Mouse (Mus musculus) CH12.LX (cell line): ENCODE results near the gene Stat1. TPM values are rescaled to one million over a fixed set of nuclear protein-coding genes. Genes with fewer than 3 reads are reported as not detected.
A peak's percentile ranks its signal among the peaks of the same experiment; 100 is the strongest.

ENCODE experiments used
- DNase-seq: peaks from one replicate; pipeline ENCODE4 v3.0.0-alpha.2; 2013; ENCODE audit errors: extremely low read depth
- H3K27ac ChIP-seq: 2 replicates; pipeline ENCODE4 v1.5.1; 2012; ENCODE audit warnings: low read depth, mild to moderate bottlenecking, control low read depth, moderate library complexity; ENCODE audit not compliant: insufficient read depth
- H3K27me3 ChIP-seq: replicated peaks from 2 replicates; pipeline ENCODE3; 2012; ENCODE audit warnings: inconsistent platforms
- H3K36me3 ChIP-seq, 2 experiments: replicated peaks in 1 of 2; 2 replicates each; pipeline versions ENCODE3 to v1.6.1; 2012; ENCODE audit warnings: inconsistent platforms in 1 of 2, low read length in 1 of 2, mild to moderate bottlenecking in 1 of 2, mixed read lengths in 1 of 2, moderate library complexity in 1 of 2; ENCODE audit not compliant: control insufficient read depth in 1 of 2, insufficient read depth in 1 of 2
- H3K4me1 ChIP-seq, 2 experiments: 2 replicates each; pipeline ENCODE4 v1.6.1; 2012; ENCODE audit warnings: inconsistent platforms in 1 of 2, moderate library complexity in 1 of 2; ENCODE audit not compliant: insufficient read depth in 2 of 2, control insufficient read depth in 1 of 2
- H3K4me2 ChIP-seq: 2 replicates; pipeline ENCODE4 v1.6.1; 2012; ENCODE audit warnings: low read depth, mild to moderate bottlenecking, control low read depth; ENCODE audit not compliant: poor library complexity, insufficient read depth, severe bottlenecking
- H3K4me3 ChIP-seq, 3 experiments: fragments of 150-350 bp in 1 of 3; sonication (generic) in 1 of 3; replicated peaks in 1 of 3; 2 replicates each; pipeline versions ENCODE3 to v1.5.1; 2011 to 2012; ENCODE audit warnings: low read depth in 2 of 3, low read length in 2 of 3, mild to moderate bottlenecking in 2 of 3, moderate library complexity in 2 of 3, control low read depth in 1 of 3, improper control_type of control experiment in 1 of 3, inconsistent platforms in 1 of 3, mixed read lengths in 1 of 3; ENCODE audit not compliant: poor library complexity in 1 of 3
- H3K79me2 ChIP-seq: replicated peaks from 2 replicates; pipeline ENCODE4 v1.6.1; 2012; ENCODE audit warnings: mild to moderate bottlenecking, moderate library complexity; ENCODE audit not compliant: control insufficient read depth, poor library complexity, insufficient read depth, severe bottlenecking; ENCODE audit errors: extremely low read depth
- H3K9ac ChIP-seq: 2 replicates; pipeline ENCODE4 v1.6.1; 2012; ENCODE audit warnings: low read depth, mild to moderate bottlenecking, control low read depth, moderate library complexity; ENCODE audit not compliant: insufficient read depth
- H3K9me3 ChIP-seq: replicated peaks from 2 replicates; pipeline ENCODE3; 2012; ENCODE audit warnings: low read length, inconsistent platforms, mixed read lengths
- CHD2 ChIP-seq: IDR thresholded peaks from 2 replicates; pipeline ENCODE4 v1.6.1; 2011; ENCODE audit warnings: low read length, improper control_type of control experiment
- CTCF ChIP-seq, 2 experiments: IDR thresholded peaks in 1 of 2; conservative IDR thresholded peaks in 1 of 2; 2 replicates each; pipeline ENCODE4 v1.5.1; 2011 to 2012; ENCODE audit warnings: low read depth in 2 of 2, low read length in 2 of 2, improper control_type of control experiment in 1 of 2, inconsistent platforms in 1 of 2, mild to moderate bottlenecking in 1 of 2, moderate library complexity in 1 of 2
- EP300 ChIP-seq: IDR thresholded peaks from 2 replicates; pipeline ENCODE4 v1.6.1; 2011; ENCODE audit warnings: low read length, improper control_type of control experiment
- GABPA ChIP-seq: IDR thresholded peaks from 2 replicates; pipeline ENCODE4 v1.6.1; 2012; ENCODE audit warnings: low read depth, low read length, improper control_type of control experiment, inconsistent platforms; ENCODE audit not compliant: insufficient replicate concordance
- HCFC1 ChIP-seq: IDR thresholded peaks from 2 replicates; pipeline ENCODE4 v1.6.1; 2012; ENCODE audit warnings: low read depth, mild to moderate bottlenecking, inconsistent platforms, low read length, improper control_type of control experiment
- IRF4 ChIP-seq: IDR thresholded peaks from 2 replicates; pipeline ENCODE4 v1.6.1; 2014; ENCODE audit warnings: low read depth, mild to moderate bottlenecking, inconsistent platforms, low read length, improper control_type of control experiment
- JUND ChIP-seq: conservative IDR thresholded peaks from 2 replicates; pipeline ENCODE4 v1.6.1; 2011; ENCODE audit warnings: low read depth, low read length, improper control_type of control experiment
- MAZ ChIP-seq: IDR thresholded peaks from 2 replicates; pipeline ENCODE4 v1.6.1; 2012; ENCODE audit warnings: low read depth, mild to moderate bottlenecking, inconsistent platforms, low read length, improper control_type of control experiment, moderate library complexity
- MXI1 ChIP-seq: IDR thresholded peaks from 2 replicates; pipeline ENCODE4 v1.6.1; 2011; ENCODE audit warnings: mild to moderate bottlenecking, low read depth, low read length, improper control_type of control experiment
- MYC ChIP-seq: IDR thresholded peaks from 2 replicates; pipeline ENCODE4 v1.6.1; 2011; ENCODE audit warnings: low read depth, mild to moderate bottlenecking, improper control_type of control experiment, low read length
- NELFE ChIP-seq: IDR thresholded peaks from 2 replicates; pipeline ENCODE4 v1.6.1; 2011; ENCODE audit warnings: low read depth, low read length, improper control_type of control experiment
- NRF1 ChIP-seq: IDR thresholded peaks from 2 replicates; pipeline ENCODE4 v1.6.1; 2014; ENCODE audit warnings: low read depth, mild to moderate bottlenecking, inconsistent platforms, low read length, improper control_type of control experiment, moderate library complexity
- POLR2A ChIP-seq: IDR thresholded peaks from 2 replicates; pipeline ENCODE4 v1.6.1; 2011; ENCODE audit warnings: low read depth, mild to moderate bottlenecking, improper control_type of control experiment, low read length
- SIN3A ChIP-seq: IDR thresholded peaks from 2 replicates; pipeline ENCODE4 v1.6.1; 2012; ENCODE audit warnings: low read length, improper control_type of control experiment, inconsistent platforms
- USF1 ChIP-seq: IDR thresholded peaks from 2 replicates; pipeline ENCODE4 v1.6.1; 2014; ENCODE audit warnings: low read depth, mild to moderate bottlenecking, inconsistent platforms, low read length, improper control_type of control experiment
- ZMIZ1 ChIP-seq: IDR thresholded peaks from 2 replicates; pipeline ENCODE4 v1.6.1; 2012; ENCODE audit warnings: low read depth, mild to moderate bottlenecking, inconsistent platforms, low read length, improper control_type of control experiment
- ZNF384 ChIP-seq: IDR thresholded peaks from 2 replicates; pipeline ENCODE4 v1.6.1; 2012; ENCODE audit warnings: low read depth, low read length, improper control_type of control experiment, inconsistent platforms
- dilution Hi-C: fragments of 300-500 bp; cut with MboI; formaldehyde crosslinking; loops from 2 replicates; pipeline ENCODE4 v1.14.3; 2020; ENCODE audit warnings: low sequenced_read_pairs; ENCODE audit not compliant: extremely low pct_unique_long_range_greater_than_20kb, extremely low pct_ligation_motif_present
- in situ Hi-C: fragments of 300-500 bp; cut with MboI; formaldehyde crosslinking; loops from 3 replicates; pipeline ENCODE4 v1.14.3; 2019; ENCODE audit warnings: low sequenced_read_pairs, low pct_ligation_motif_present, low pct_unique_long_range_greater_than_20kb, mixed read lengths
- polyA plus RNA-seq: library from polyadenylated mRNA; unstranded; fragments of >175 nt; gene quantifications from 2 replicates; pipeline ENCODE4 v1.2.1, GENCODE M21; 2012; ENCODE audit warnings: low read depth; ENCODE audit not compliant: insufficient read length
- total RNA-seq, 2 experiments: library from RNA; depleted of rRNA; stranded (reverse); fragments of 300-350 nt in 1 of 2; fragments of >200 nt in 1 of 2; gene quantifications; 2 replicates each; pipeline ENCODE4 v1.2.3; 2012 to 2014

Gene Stat1
- total and polyA plus RNA-seq, 3 experiments = 101 to 179 (median 143) TPM

GRCm38 (mm10) chr1:52118860-52119591 is at the start of gene Stat1 (continued):
- TF ChIP-seq CHD2 = peak; percentile 74

DNA sequence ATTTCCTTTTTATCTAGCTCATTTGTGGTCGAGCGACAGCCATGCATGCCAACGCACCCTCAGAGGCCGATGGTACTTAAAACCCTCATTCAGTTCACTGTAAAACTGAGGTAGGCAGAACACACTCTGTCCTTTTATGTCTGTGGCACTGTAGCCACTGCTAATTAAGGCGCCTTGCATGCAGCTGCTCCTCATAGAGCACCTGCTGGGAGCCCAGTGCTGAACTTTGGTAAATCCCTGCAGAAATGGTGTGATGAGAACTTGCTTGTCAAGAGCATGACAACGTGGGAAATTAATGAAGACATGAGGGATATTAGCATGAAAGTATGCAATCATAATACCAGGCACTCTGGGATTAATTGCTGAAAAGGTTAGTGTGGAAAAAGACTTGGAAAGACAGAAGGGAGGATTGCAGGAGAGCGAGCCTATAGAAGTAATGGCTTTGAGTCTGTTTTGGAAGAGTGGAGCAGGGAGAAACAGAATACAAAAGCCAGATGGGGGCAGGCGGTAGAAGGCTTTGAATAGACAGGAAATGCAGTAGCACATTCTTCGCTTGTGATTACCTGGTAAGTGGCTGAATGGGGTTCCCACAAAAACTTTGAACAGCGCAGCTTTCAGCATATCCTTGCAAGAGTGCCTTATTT is 39.4 kb upstream of the Stat1 start:
- no peak for DNase-seq
- in situ Hi-C loops = loop anchor here (10.0 to 25.0 kb wide), 2 partner anchors 75 to 443 kb away; no protein-coding TSS in a partner anchor
- Histone ChIP-seq H3K9ac (no peak overlapping the region), H3K4me3 (no peak overlapping the region), H3K36me3 (peaks cover 6 to 34% of the 10 kb centered on the region in 2 experiments), H3K9me3 (no peaks in the 10 kb centered on the region), H3K79me2 (no peaks in the 10 kb centered on the region), H3K4me2 (no peak overlapping the region), H3K27ac (no peak overlapping the region), H3K27me3 (no peaks in the 10 kb centered on the region), H3K4me1 (no peaks in the 10 kb centered on the region)
- TF ChIP-seq ZNF384 = no peak
- TF ChIP-seq MXI1 = no peak
- no peak for TF ChIP-seq CTCF (conservative IDR thresholded peaks at IDR 0.05 in 1 of 2, IDR thresholded peaks at IDR 0.05 in 1 of 2; ENCODE audit: low read depth in 2 of 2, low read length in 2 of 2)
- TF ChIP-seq JUND = no peak
- TF ChIP-seq EP300 = no peak
- no peak for TF ChIP-seq HCFC1
- no peak for TF ChIP-seq IRF4
- no peak for TF ChIP-seq ZMIZ1
- no peak for TF ChIP-seq CHD2
- TF ChIP-seq POLR2A = no peak
- TF ChIP-seq NRF1 = no peak
- no peak for TF ChIP-seq NELFE
- TF ChIP-seq GABPA = no peak
- no peak for TF ChIP-seq SIN3A
- TF ChIP-seq MAZ = no peak
- TF ChIP-seq USF1 = no peak
- dilution Hi-C loops = no loop called here

- Histone ChIP-seq H3K4me2 (no peak overlapping the region), H3K27me3 (no peaks in the 10 kb centered on the region), H3K4me1 (no peaks in the 10 kb centered on the region)
- no peak for DNase-seq
- TF ChIP-seq MYC = no peak
- TF ChIP-seq MXI1 = no peak
- TF ChIP-seq ZNF384 = no peak
- TF ChIP-seq, all 38 proteins: peak for 0
- H3K36me3 ChIP-seq = peaks cover 6 to 34% of the 10 kb centered on the region in 2 experiments
- dilution Hi-C loops = no loop called here
- no peak overlapping the region for H3K4me3 ChIP-seq
- in situ Hi-C loops = loop anchor here (25.0 kb wide), 1 partner anchor 443 kb away; no protein-coding TSS in a partner anchor
- no peak overlapping the region for H3K27ac ChIP-seq
- no peaks in the 10 kb centered on the region for H3K79me2 ChIP-seq
- H3K9me3 ChIP-seq = no peaks in the 10 kb centered on the region
- no peak overlapping the region for H3K9ac ChIP-seq
Measured at GRCm38 (mm10) chr1:52080375-52080774, 38.9 kb upstream of the Stat1 start.
